Mouse (Mus musculus): Measurements from ENCODE around the gene Hck.

DNA sequence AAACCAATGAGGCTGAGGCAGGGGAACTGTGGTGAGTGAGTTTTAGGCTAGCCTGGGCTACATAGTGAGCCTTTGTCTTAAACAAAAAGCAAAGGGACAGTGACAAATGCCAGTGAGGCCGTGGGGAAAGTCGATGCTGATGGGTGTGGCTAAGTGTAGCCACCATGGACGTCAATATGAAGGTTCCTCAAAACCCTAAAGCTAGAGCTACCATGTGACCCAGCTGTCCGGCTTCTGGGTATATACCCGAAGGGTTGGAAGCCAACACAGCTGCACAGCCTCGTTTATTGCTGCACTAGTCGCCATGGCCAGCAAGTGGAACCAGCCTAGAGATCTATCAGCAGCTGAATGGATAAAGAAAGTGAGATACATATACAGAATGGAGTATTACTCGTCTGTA lies 11.9 kb downstream of the Hck start:
- TF ChIP-seq ZC3H11A (IDR thresholded peaks at IDR 0.05; ENCODE audit: borderline replicate concordance, low read depth, low read length): no peak
- no peak for TF ChIP-seq HCFC1 (IDR thresholded peaks at IDR 0.05; ENCODE audit: borderline replicate concordance, insufficient read depth, low read length)

Measured in ES-E14 (cell line).